Mouse (Mus musculus): ENCODE results near the gene Grap2. TPM values are rescaled to one million over a fixed set of nuclear protein-coding genes. Genes with fewer than 3 reads are reported as not detected.
"Not testable (repeated sequence)": the region's sequence is repeated elsewhere in the genome, so short reads cannot be mapped to it uniquely, and the experiment has no call there.

The Grap2 gene
- total RNA-seq, 4 experiments from 2014 or later = 0.16 to 0.84 (median 0.79) TPM

DNA sequence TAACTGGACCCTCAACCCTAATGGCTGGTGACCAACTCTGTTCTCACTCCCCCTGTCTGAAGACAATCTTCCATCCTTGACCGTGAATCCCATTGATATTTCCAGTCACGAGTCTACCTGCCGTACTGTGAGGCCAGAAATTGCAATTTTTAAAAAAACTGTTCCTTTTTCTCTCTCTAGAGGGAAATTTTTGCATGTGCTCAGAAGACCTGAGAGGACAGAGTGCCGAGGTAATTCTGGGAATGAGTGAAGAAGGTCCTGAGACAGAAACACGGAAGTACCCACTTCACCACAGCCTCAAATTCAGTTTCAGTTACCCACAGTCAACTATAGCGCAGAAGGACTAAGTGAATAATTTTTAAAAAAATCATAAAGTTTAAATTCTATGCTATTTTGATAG is 5.7 kb upstream of the Grap2 start:
- no peak for DNase-seq (ENCODE audit: low spot score in 2 of 2)

DNA sequence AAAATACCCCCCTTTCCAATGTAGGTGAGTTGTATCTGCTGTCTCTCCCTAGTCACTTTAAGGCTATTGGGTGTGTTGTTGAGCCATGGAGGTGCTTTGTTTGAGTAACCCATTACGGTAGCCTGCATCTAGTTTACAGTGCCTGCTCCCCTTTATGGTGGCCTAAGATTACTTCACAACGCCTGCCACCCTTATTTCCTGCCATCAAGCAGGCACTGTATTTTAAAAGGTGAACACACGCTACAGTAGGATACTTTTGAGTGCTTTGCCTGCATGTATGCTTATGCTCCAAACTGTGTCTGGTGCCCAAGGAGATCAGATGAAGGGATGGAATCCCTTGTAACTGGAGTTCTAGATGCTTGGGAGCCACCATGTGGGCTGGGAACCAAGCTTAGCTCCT is 5.3 kb upstream of the Grap2 start:
- no peak for DNase-seq (ENCODE audit: low spot score in 2 of 2)

- DNase-seq (ENCODE audit: low spot score in 2 of 2) = no peak
These were observed 4.7 kb upstream of the Grap2 start for GRCm38 (mm10) chr15:80567731-80568130.

DNA sequence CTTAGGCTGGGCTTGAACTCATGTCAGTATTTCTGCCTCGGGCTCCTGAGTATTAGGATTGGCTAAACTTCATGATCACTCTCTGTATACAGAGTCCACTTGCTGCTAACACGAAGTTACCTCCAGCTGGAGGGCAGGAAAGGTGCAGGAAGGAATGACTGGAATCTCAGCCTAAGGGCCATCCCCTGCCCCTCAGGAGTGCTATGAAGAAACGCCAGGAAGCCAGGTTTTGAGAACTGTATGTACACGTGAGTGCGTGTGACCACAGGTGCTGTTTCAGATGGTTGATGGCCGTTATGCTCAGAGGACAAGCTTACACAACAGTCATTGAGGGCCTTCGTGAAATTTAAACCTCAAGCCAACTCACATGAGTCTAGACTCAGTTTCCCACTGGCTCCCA is 3.2 kb upstream of the Grap2 start:
- no peak for DNase-seq (ENCODE audit: low spot score in 2 of 2)

DNA sequence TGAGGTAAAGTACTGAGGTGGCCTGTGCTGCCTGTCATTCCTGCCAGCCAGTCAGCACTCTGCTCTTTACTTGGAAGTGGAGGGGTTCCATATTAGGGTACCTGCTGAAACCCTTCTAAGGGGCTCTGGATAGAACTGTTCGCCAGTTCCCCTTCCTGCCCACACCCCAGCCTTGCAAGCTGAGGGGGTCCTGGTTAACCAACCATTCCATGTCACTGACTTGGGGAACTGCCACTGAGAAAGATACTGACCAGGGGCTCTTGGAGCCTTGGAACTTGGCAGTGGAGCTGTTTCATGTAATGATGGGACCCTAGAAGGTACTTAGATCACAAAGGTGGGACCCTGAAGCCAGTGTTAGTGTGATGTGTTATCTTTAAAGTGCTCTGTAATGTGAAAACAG is 2.2 kb upstream of the Grap2 start:
- DNase-seq (ENCODE audit: low spot score in 2 of 2) = no peak

GRCm38 (mm10) chr15:80571611-80572010 is 783 bp upstream of the Grap2 start:
- no peak for DNase-seq (ENCODE audit: low spot score in 2 of 2)

GRCm38 (mm10) chr15:80572811-80573520 is 572 bp downstream of the Grap2 start:
- no peak for DNase-seq (ENCODE audit: low spot score in 2 of 2)

- no peak for DNase-seq (ENCODE audit: low spot score in 2 of 2)
These were observed 2.0 kb downstream of the Grap2 start for GRCm38 (mm10) chr15:80574211-80575040.

DNA sequence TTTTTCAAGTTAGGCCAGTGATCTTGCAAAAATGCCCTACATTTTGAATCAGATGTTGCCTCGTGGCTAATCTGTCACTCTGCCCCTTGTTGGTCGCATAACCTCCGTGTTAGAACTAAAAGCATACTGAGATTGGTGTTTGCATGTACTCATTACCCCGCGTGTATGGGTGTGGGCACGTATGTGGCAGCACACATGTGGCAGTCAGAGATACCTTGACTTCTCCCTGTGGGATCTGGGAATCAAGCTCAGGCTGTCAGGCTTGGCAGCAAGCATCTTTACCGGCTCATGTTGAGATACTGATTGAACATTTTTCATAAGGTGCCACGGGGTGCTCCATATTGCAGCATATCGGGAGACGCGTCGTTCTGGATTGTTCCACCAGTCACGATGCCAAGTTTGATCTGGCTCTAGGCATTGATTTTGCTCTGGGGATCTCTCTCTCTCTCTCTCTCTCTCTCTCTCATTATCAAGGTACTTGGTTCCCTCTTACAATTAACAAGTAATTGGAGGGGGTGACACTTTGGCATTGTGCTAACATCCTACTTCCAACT is 3.5 kb downstream of the Grap2 start:
- no peak for DNase-seq (ENCODE audit: low spot score in 2 of 2)

- DNase-seq (ENCODE audit: low spot score in 2 of 2) = no peak
These were observed 4.1 kb downstream of the Grap2 start for GRCm38 (mm10) chr15:80576415-80576994.

GRCm38 (mm10) chr15:80577166-80577960 is 5.0 kb downstream of the Grap2 start:
- DNase-seq (ENCODE audit: low spot score in 2 of 2) = no peak

DNA sequence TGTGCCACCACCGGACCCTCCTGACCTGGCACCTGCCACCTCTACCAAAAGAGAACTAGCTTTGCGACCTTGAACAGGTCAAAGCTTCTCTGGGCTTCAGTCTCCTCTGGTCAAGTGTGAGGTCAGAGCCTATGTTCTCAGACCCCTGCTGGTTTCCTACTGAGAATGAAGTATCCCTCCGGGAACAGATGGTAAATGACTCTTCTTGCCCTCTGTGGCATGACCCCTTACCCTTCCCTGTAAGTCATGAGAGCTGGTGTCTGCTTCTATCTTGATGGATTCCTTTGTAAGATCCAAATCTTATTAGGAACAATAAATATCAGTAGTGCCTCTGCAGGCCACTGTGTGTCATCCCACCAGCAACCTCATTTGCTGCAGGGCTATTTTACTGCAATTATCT is 6.7 kb downstream of the Grap2 start:
- DNase-seq (ENCODE audit: low spot score in 2 of 2) = no peak

GRCm38 (mm10) chr15:80580585-80580984 is 8.2 kb downstream of the Grap2 start:
- DNase-seq (ENCODE audit: low spot score in 2 of 2) = not testable (repeated sequence)

DNA sequence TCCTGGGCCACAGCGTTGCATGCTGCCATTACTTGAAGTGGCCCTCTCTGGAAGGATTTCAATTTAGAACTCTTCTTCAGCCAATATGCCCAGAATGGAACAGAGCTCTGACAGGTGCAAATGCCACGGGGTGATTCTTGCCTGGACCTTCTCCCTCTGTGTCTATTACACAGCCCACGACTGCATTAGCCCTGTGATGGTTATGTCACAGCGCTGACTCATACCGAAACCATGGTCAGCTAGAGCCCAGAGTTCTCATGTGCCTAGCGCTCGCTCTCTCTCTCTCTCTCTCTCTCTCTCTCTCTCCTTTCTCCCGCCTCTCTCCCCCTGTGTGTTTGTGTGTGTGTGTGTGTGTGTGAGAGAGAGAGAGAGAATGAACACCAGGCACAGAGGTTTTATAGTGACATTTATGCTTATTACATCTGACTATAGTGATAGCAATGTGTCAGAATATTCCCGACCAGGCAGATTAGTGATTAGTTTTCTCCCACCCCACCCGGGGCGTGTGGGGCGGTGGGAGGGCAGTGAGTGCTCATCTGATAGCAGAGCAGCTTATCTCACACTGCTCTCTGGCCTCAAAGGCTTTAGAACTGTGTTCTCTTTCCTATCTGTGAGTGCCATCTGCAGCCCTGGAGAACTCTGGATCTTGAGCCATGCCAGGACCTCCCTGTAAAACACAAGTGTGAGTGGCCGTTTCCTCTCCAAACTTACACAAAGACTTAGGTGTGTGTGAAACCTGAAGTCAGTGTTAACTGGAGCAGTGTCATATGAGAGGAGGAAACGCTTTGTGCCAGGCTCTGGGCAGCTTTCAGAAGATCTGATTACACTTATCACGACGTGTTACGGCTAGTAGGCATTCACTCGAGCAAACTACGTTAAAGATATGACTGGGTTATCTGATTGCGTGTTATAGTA is 10.4 kb downstream of the Grap2 start:
- no peak for DNase-seq (ENCODE audit: low spot score in 2 of 2)

DNA sequence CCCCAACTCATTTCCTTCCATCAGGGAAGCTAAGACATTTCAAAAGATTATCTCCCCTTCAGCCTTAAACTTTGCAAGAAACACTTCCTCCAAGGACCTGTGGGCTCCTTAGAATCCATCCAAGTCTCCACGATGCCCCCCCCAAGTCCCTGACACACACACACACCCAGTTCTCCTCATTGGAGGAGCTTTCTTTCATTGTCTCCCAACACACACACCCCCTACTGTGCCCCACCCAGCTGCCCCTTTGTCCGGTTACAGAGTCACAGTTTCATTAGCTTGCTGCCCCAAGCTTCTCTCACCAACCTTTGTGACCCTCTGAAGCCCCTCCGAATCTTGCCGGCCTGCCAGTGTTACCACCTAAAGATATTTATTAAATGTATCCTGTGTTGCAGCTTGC is 13.9 kb downstream of the Grap2 start:
- DNase-seq (ENCODE audit: low spot score in 2 of 2) = no peak

- no peak for DNase-seq (ENCODE audit: low spot score in 2 of 2)
These were observed 18.2 kb downstream of the Grap2 start for GRCm38 (mm10) chr15:80590641-80591040.

GRCm38 (mm10) chr15:80592737-80593136 is 20.3 kb downstream of the Grap2 start:
- no peak for DNase-seq (ENCODE audit: low spot score in 2 of 2)

- no peak for DNase-seq (ENCODE audit: low spot score in 2 of 2)
These were observed 21.5 kb downstream of the Grap2 start for GRCm38 (mm10) chr15:80593877-80594276.

DNA sequence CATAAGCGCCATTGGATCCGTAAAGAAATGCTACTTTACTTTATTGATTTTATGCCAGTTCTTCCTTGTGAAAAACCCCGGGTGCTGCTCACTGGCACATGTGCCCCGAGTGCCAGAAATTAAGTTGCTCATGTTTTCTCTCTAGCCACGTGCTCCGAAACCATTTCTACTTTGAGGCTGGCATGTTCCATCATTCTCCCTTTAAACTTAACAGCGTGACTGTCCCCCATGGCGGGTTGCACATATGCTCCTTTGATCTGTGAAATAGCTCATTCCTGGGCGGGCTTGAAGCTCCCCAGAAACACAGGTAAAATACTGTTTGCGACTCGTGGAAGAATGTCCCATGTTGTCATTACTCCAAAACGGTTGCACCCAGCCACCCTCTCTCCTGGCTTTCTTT is 26.4 kb downstream of the Grap2 start:
- DNase-seq (ENCODE audit: low spot score in 2 of 2) = no peak

GRCm38 (mm10) chr15:80599213-80599750 is 26.9 kb downstream of the Grap2 start:
- no peak for DNase-seq (ENCODE audit: low spot score in 2 of 2)
